Mouse (Mus musculus) embryonic facial prominence, embryonic 10.5 days (tissue): ENCODE data around the gene Slc22a5. TPM values are rescaled to one million over a fixed set of nuclear protein-coding genes. Genes with fewer than 3 reads are reported as not detected.
A peak's percentile ranks its signal among the peaks of the same experiment; 100 is the strongest.
"Not testable (repeated sequence)": the region's sequence is repeated elsewhere in the genome, so short reads cannot be mapped to it uniquely, and the experiment has no call there.

Source experiments
- DNase-seq: peaks from one replicate; pipeline ENCODE4 v3.0.0-alpha.2; 2017; ENCODE audit warnings: low spot score
- H3K27ac ChIP-seq: fragments of 300-500 bp; sonication (generic); replicated peaks from 2 replicates; pipeline ENCODE4 v1.5.1; 2016; ENCODE audit warnings: mild to moderate bottlenecking
- H3K27me3 ChIP-seq: fragments of 300-500 bp; sonication (generic); replicated peaks from 2 replicates; pipeline ENCODE4 v1.6.1; 2016; ENCODE audit warnings: low read depth, mild to moderate bottlenecking; ENCODE audit not compliant: poor library complexity, severe bottlenecking
- H3K36me3 ChIP-seq: fragments of 300-500 bp; sonication (generic); replicated peaks from 2 replicates; pipeline ENCODE4 v1.6.1; 2016; ENCODE audit warnings: mild to moderate bottlenecking, moderate library complexity
- H3K4me1 ChIP-seq: fragments of 300-500 bp; sonication (generic); 2 replicates; pipeline ENCODE4 v1.6.1; 2016
- H3K4me3 ChIP-seq: fragments of 300-500 bp; sonication (generic); 2 replicates; pipeline ENCODE4 v1.5.1; 2016; ENCODE audit warnings: mild to moderate bottlenecking, moderate library complexity
- H3K9me3 ChIP-seq: fragments of 300-500 bp; sonication (generic); 2 replicates; pipeline ENCODE4 v1.6.1; 2016; ENCODE audit warnings: mild to moderate bottlenecking
- WGBS: fragments of 180-500 bp; shearing (Covaris S2); methylation state at CpG from one replicate; pipeline ENCODE4 v1.1.7; 2016; 5-methylcytosine and 5-hydroxymethylcytosine counted together
- polyA plus RNA-seq: library from polyadenylated mRNA; unstranded; fragments of >200 nt; fragmentation: Nextera tagmentation; extraction: Ambion mirVana; gene quantifications from 2 replicates; pipeline ENCODE4 v1.2.1, GENCODE M21; 2016

The Slc22a5 gene
- polyA plus RNA-seq: 7.6 and 8.7 TPM in 2 replicates

DNA sequence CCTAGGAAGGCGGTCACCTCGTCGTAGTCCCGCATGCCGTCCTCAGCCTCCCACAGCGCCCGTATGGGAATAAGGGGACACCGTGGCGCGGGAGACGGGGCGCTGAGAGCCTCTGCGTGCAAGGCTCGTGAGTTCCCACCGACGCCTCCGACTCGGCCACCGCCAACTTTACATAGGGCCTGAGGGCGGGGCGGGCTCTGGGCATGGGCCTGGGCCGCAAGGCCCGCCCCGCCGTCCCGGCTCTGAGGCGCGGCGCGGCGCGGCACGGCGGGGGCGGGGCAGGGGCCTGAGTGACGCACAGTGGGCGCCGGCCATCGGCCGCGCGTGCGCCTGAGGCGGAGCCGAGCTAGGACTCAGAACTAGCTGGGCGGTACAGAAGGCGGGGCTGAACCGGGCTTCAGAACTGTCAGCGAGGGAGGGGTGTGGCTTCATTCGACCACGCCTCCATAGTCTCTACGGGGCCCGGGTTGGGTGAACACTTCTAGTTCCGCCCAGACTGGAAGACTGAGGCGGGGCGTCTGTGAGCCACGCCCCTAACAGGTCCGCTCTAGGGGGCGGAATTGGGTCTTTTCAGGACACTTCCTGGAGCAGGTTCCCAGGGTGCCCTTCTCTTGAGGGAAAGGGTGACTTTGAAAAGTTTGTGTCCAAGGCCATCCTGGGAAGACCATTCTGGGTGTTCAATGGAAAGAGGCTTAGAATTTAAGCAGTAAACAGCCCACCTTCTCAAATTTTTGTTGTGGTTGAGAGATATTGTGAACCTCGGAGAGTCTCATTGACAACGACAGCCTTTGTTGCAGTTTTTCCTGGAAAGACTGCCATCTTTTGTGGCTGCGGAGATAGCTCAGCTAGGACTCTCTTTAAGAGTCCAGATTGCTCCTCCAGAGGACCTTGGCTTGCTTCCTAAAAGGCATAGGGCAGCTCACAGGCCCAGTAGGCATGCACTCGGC is at the start of gene Slc22a5:
Slc22a5 (minus strand) TSS at position 156 of the 947 bp plus-strand sequence.
- peaks cover 8% of the 10 kb centered on the region; the same call in 1 of the 2 replicates for H3K27me3 ChIP-seq
- peak within 1 kb of the TSS; percentile 84 for H3K27ac ChIP-seq
- H3K4me3 ChIP-seq: peak within 1 kb of the TSS; percentile 72
- no peaks in the 10 kb centered on the region for H3K36me3 ChIP-seq
- peak; percentile 97 for DNase-seq
- WGBS: 4% methylated on average over 63 of the region's 63 CpGs
- no peaks in the 10 kb centered on the region for H3K9me3 ChIP-seq
- peaks cover 37% of the 10 kb centered on the region for H3K4me1 ChIP-seq

DNA sequence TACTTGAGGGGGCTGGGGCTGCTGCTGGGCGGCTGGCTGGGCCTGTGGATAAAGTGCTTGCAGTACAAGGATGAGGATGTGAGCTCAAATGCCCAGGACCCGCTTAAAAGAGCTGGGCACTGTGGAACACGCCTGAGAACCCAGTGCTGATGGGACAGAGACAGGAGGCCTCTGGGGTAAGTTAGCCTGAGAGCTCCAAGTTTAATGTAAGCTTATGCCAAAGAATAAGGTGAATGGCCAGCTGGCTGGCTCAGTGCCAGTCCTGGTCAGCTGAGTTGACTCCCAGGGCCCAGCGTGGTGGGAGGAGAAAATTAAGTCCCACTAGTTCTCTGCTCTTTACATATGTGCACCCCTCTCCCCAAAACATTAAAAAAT is 40.5 kb upstream of the Slc22a5 start:
- H3K27ac ChIP-seq, H3K4me1 ChIP-seq, H3K9me3 ChIP-seq, H3K27me3 ChIP-seq, H3K4me3 ChIP-seq, DNase-seq, H3K36me3 ChIP-seq: not testable (repeated sequence)
- WGBS: 79% methylated on average over 4 of the region's 4 CpGs

DNA sequence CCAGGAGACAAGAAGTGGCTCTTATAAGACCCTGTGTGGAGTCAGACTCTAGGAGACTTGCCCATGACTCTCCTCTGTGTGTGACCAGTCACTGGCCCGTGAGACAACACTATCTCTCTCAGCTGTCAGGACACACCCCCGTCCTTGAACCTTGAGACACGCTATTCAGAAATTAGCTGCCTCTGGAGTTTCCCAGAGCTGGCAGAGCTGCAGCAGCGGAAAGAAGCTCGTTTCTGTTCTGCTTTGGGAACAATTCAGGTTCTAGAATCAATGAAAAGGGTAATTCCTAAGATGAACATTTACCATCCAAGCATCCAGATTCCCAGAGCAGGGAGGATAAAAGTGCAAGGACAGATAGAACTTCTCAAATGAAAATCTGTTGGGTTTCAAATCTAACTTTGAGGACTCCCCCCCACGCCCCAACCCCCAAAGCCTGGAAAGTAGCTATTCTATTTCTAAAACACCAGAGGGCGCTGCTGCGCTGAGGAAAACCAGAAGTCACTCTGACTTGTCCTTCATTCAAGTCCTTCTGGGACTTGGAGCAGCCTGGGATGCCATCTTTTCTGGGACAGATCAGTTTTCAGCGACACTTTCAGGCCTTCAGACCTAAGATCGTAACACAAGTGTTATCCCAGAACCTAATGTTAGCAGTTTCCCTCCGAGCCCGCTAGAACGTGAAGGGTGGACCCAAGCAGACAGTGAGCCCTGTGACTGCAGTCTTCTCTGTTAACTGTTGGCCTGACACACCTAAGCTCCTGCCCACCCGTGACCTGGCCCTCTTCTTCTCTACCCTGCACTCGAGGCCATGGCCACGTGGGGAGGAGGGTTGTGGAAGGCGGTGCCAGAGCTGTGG is 39.9 kb upstream of the Slc22a5 start:
- Histone ChIP-seq H3K9me3 (no peaks in the 10 kb centered on the region), H3K4me3 (no peak overlapping the region), H3K36me3 (no peaks in the 10 kb centered on the region), H3K27ac (no peak overlapping the region), H3K27me3 (no peaks in the 10 kb centered on the region), H3K4me1 (no peaks in the 10 kb centered on the region)
- peak; percentile 65 for DNase-seq
- 42% methylated on average over 17 of the region's 17 CpGs for WGBS

DNA sequence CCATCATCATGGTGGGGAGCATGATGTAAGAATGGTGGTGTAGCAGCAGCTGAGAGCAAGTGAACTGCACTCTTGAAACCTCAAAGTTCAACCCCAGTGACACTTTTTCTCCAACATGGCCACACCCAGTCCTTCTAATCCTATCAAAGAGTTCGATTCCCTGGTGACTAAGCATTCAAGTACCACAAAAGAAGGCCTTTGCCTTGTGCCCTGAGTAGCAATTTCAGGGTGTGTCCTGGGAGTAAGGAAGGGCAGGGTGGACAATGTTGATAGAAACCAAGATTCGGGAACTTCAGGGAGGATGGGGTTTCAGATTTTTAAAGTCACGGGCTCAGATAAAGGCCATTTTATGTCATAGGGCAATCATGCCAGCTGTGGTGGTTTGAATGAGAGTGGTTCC is 38.3 kb upstream of the Slc22a5 start:
- DNase-seq: no peak
- 84% methylated on average over 3 of the region's 3 CpGs for WGBS

DNA sequence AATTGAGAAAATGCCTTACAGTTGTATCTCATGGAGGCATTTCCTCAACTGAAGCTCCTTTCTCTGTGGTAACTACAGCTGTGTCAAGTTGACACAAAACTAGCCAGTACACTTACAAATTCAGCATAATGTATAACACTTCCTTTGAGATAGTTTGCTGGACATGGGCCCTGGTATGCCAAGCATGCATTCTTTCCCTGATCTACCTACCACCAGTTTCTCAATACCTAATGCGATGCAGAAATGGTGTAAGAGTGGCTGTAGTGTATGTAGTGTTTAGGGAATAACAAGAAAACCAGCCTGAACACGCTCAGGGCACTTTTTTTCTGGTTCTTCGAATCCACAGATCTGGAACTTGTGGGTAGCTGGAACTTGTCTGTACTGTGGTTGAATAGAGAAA is 37.1 kb upstream of the Slc22a5 start:
- no peak for DNase-seq
- WGBS: 83% methylated on average over 3 of the region's 3 CpGs
- Histone ChIP-seq H3K27me3 (no peaks in the 10 kb centered on the region), H3K27ac (no peak overlapping the region), H3K4me1 (no peaks in the 10 kb centered on the region), H3K4me3 (no peak overlapping the region), H3K9me3 (no peaks in the 10 kb centered on the region), H3K36me3 (no peaks in the 10 kb centered on the region)

More for the DNA sequence above, 38.3 kb upstream of the Slc22a5 start:
- Histone ChIP-seq H3K4me3 (no peak overlapping the region), H3K9me3 (no peaks in the 10 kb centered on the region), H3K4me1 (no peaks in the 10 kb centered on the region), H3K36me3 (no peaks in the 10 kb centered on the region), H3K27ac (no peak overlapping the region), H3K27me3 (no peaks in the 10 kb centered on the region)

DNA sequence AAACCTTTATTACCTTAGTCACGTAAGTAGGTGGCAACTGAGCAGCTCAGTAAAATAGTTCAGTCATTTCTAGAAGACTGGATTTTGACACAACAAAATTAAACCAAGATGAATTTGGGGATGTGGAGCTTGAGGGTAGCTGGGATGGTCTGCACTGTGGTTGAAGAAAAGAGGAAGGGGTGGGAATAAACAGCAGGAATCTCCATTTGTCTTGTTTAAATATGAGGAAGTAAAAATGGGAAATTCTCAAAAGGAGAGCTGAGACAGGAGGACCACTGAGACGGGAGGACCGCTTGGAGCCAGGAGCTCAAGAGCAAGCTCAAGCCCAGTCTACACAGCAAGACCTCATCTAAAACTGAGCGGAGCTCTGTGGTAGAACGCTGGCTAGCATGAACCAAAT is 34.8 kb upstream of the Slc22a5 start:
- Histone ChIP-seq H3K27ac (no peak overlapping the region), H3K27me3 (no peaks in the 10 kb centered on the region), H3K36me3 (no peaks in the 10 kb centered on the region), H3K4me3 (no peak overlapping the region), H3K9me3 (no peaks in the 10 kb centered on the region), H3K4me1 (no peaks in the 10 kb centered on the region)
- 94% methylated on average over 5 of the region's 5 CpGs for WGBS
- no peak for DNase-seq

DNA sequence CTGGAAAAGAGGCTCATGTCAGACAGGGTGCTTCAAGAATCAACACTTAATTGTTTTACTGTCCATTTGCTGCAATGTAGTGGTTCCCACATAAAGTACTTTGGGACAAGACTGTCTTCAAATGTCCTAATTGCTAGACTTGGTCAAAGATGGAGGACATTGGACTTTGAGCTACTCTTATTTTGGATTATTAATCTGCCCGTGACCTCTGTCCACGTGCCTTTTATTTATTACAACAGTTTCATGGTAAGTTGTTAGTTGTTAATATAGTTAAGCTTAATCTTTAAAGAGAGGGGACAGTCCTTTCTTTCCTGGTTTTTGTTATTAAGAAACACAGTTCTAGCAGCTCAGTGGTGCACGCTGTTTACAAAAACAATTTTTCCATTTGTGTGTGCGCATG is 27.4 kb upstream of the Slc22a5 start:
- Histone ChIP-seq H3K4me1 (no peaks in the 10 kb centered on the region), H3K27me3 (no peaks in the 10 kb centered on the region), H3K9me3 (no peaks in the 10 kb centered on the region), H3K27ac (no peak overlapping the region), H3K36me3 (no peaks in the 10 kb centered on the region), H3K4me3 (no peak overlapping the region)
- WGBS: 94% methylated on average over 4 of the region's 4 CpGs
- no peak for DNase-seq

DNA sequence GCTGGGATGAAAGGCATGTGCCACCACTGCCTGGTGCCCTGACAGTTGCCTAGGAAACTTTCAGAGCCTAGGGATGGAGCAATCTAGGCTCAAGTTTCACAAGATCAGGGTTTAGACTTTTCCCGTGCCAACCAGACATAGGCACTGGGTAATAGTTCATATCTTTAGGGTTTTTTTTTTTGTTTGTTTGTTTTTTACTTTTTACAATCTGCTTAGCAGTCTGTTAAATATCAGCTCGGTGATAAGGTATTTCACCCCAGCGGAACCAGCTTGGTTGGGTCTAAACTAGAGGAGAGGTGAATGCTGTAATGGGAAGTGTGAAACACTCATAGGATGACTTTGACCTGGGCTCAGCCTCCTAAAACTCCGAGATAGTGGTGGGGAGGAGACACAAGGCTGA is 19.6 kb upstream of the Slc22a5 start:
- WGBS: 78% methylated on average over 4 of the region's 4 CpGs
- Histone ChIP-seq H3K4me3 (no peak overlapping the region), H3K36me3 (no peaks in the 10 kb centered on the region), H3K27ac (no peak overlapping the region), H3K4me1 (no peaks in the 10 kb centered on the region), H3K27me3 (no peaks in the 10 kb centered on the region), H3K9me3 (no peaks in the 10 kb centered on the region)
- no peak for DNase-seq

DNA sequence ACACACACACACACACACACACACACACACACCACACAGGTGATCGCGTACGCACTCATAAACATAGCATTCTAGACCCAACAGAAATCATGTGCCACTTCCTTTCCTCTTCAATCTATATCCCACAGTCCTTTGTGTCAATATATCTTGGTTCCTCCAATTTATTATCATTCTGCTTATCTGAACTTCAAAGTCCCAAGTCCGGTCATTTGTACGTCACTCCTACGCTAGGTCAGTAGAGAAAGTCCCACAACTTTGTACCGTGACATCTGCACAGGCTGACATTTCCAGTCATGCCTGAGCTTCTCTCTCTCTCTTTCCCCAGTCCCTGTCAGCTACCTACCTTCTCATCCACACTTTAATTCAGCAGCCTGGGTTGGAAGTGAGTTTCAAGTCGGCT is 17.2 kb upstream of the Slc22a5 start:
- no peak for DNase-seq
- Histone ChIP-seq H3K36me3 (no peaks in the 10 kb centered on the region), H3K27me3 (no peaks in the 10 kb centered on the region), H3K4me3 (no peak overlapping the region), H3K9me3 (no peaks in the 10 kb centered on the region), H3K4me1 (peaks cover 13% of the 10 kb centered on the region), H3K27ac (no peak overlapping the region)
- 94% methylated on average over 8 of the region's 8 CpGs for WGBS

DNA sequence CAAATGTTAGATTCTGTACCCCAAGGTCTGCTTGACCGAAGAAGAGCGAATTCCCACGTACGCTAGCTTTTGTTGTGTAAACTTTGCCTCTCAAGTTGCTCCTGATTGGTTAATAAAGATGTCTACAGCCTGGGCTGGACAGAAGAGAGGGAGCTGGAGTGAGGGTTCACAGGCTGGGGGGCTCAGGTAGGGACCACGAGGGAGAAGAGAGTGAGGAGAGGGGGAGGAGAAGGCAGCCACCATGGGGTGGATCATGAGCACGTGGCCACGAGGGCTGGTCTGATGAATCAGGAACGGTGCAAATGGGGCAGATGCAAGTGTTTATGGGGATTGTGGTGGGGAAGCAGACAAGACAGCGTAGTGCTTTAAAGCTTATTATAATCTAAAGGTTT is 13.1 kb upstream of the Slc22a5 start:
- Histone ChIP-seq H3K4me3 (no peak overlapping the region), H3K36me3 (no peaks in the 10 kb centered on the region), H3K27ac (peak overlapping the region; percentile 45), H3K4me1 (peaks cover 20% of the 10 kb centered on the region), H3K27me3 (no peaks in the 10 kb centered on the region), H3K9me3 (no peaks in the 10 kb centered on the region)
- no peak for DNase-seq
- 79% methylated on average over 9 of the region's 9 CpGs for WGBS

DNA sequence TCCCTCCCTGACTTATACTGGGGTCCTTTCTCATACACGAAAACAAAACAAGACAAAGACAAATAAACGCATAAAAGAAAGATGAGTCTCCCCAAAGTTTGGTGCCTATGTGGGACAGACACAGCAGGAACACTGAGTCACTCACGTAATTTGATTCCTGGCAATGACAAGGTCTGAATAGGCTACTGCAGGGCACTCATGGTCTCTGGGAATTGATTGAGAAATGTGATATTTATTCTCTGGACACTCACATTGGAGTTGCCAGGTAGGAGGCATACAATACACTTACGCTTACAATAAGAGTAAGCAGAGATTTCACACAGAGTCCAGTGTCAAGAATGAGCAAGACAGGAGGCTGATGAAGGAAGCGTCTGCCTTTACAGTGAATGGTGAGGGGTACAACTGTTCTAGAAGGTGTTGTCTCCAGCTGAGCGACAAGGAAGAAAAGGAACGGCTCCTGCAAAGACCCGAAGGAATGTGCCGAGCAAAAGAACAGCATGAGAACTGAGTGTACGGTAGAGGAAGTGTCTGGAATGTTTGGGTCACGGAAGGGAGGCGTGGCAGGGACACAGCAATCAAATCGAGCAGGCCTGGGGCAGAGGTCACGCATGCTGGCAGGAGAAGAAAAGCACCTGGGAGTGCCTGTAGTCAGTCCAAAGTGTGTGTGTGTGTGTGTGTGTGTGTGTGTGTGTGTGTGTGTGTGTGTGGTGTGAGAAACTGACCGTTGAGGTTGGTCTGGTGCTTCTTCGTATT is 12.5 kb upstream of the Slc22a5 start:
- Histone ChIP-seq H3K4me1 (peaks cover 20% of the 10 kb centered on the region), H3K9me3 (no peaks in the 10 kb centered on the region), H3K27ac (peak overlapping the region; percentile 45), H3K36me3 (no peaks in the 10 kb centered on the region), H3K4me3 (no peak overlapping the region), H3K27me3 (no peaks in the 10 kb centered on the region)
- 42% methylated on average over 16 of the region's 16 CpGs for WGBS
- DNase-seq: peak; percentile 77

DNA sequence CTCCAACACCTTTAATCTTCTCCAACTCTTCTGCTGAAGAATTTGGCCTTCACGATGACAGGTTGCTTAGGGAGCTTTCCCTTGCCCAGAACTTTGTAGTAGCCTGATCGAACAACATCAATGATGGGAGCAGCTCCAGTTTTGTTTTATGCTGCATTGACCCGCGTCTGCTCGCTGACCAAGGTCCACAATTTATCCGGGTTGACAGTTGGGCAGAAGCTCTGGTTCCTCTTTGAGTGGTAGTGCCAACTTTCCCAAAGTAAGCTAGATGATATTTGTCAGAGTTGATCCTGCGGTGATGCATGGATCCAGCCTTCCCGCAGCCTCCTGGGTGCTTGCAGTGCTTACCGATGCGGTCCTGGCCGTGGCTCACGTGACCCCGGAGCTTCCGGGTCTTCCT is 11.3 kb upstream of the Slc22a5 start:
- 92% methylated on average over 14 of the region's 14 CpGs for WGBS
- peaks cover 20% of the 10 kb centered on the region for H3K4me1 ChIP-seq

More for the DNA sequence above, 11.3 kb upstream of the Slc22a5 start:
- Histone ChIP-seq H3K27me3 (no peaks in the 10 kb centered on the region), H3K36me3 (no peaks in the 10 kb centered on the region), H3K9me3 (no peaks in the 10 kb centered on the region), H3K27ac (no peak overlapping the region), H3K4me3 (no peak overlapping the region)
- DNase-seq: no peak
